30 mouse cellular contexts compared by ENCODE assay signal in the genomic region with DNA sequence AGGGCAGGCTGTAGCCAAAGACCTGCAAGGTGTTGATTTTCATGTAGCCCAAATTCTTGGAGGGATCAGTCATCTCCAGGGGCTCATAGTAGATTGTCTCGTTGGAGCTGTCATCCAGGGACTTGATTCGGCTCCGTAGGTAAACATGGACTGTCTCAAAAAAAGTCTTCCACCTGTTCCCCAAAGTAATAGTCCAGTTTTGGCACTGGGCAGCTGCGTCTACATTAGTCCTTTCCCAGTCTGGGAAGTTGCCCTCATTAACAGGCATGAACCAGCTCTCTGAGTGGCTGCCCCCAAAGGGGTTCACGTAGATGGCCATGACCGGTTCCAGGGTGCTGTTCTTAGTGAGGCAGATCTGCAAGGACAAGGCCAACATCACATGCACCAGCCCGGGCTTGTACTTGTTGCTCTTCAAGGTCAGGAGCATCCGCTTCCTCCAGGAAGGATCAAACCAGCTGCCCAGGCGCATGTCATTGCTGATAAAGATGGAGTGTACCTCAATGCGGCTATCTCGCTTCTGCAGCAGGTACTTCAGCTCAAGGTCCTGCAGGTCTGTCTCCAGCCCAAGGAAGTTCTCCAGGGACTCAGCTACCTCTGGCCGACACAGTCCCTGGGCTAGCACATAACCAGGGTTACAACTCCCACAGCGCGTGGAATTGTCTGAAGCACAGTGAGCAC.
DNase-seq lines count a peak whose midpoint lies in the region; ATAC-seq and TF ChIP-seq lines count a peak whose summit lies in the region.
"Had no signal": no experiment of that assay in that cellular context is flagged by ENCODE, and none has a peak within 500 bp of the region (broad histone marks: within the 10 kb centered on the region; RNA-seq: fewer than 3 reads in every experiment).

No protein-coding gene starts in this region.

- TF ChIP-seq RAD21 in MEL (IDR thresholded peaks at IDR 0.05; ENCODE audit: low read depth, low read length): no peak

- H3K4me3 ChIP-seq in MEL (ENCODE audit: control insufficient read depth in 1 of 2, insufficient read depth in 1 of 2, low read depth in 2 of 2, low read length in 2 of 2): no peak overlapping the region
- H3K4me3 ChIP-seq: embryonic facial prominence, embryonic 12.5 days; forebrain, embryonic 12.5 days; heart, embryonic 12.5 days; hindbrain, embryonic 13.5 days; liver, embryonic 15.5 days; myocyte; neural tube, embryonic 13.5 days had no signal

- H3K79me2 ChIP-seq in MEL (ENCODE audit: control insufficient read depth, insufficient read depth, low read length, poor library complexity): no peaks in the 10 kb centered on the region

- H3K9me3 ChIP-seq in MEL (replicated peaks; ENCODE audit: insufficient read depth, low read length): no peaks in the 10 kb centered on the region
- H3K9me3 ChIP-seq: embryonic facial prominence, embryonic 12.5 days; forebrain, embryonic 12.5 days; heart, embryonic 12.5 days; hindbrain, embryonic 13.5 days; liver, embryonic 15.5 days; neural tube, embryonic 13.5 days had no signal

- no peak for TF ChIP-seq CTCF in MEL (IDR thresholded peaks at IDR 0.05 in 2 of 3, conservative IDR thresholded peaks at IDR 0.05 in 1 of 3; ENCODE audit: control insufficient read depth in 1 of 3, insufficient read depth in 1 of 3, low read depth in 2 of 3, low read length in 3 of 3, poor library complexity in 1 of 3, severe bottlenecking in 1 of 3)

- H3K36me3 ChIP-seq in MEL (ENCODE audit: control insufficient read depth in 1 of 2, insufficient read depth in 2 of 2, low read length in 2 of 2): peaks cover 0 to 31% of the 10 kb centered on the region in 2 experiments; a peak in 2 of 4 replicates
- H3K36me3 ChIP-seq: embryonic facial prominence, embryonic 12.5 days; forebrain, embryonic 12.5 days; heart, embryonic 12.5 days; liver, embryonic 15.5 days had no signal

- DNase-seq in heart, adult 11 months: peak; percentile 79
- no peak for DNase-seq in heart, adult 18-20 months
- no peak for DNase-seq in MEL (ENCODE audit: low read depth, low spot score)
- peak; percentile 8 for DNase-seq in skeletal muscle tissue, adult 2 months (ENCODE audit: low read depth, low spot score)
- DNase-seq in natural killer cell, adult 2 months (ENCODE audit: low spot score in 2 of 2): no peak
- no peak for DNase-seq in ovary, postnatal 14 days (ENCODE audit: low spot score)
- DNase-seq: adrenal gland, postnatal 10 days; cerebellum, adult 11 months; cerebellum, adult 9-10 months; cerebellum, postnatal 36 days; embryo, embryonic 11 days; forebrain, postnatal 0 days; gastrocnemius, postnatal 10 days; heart, postnatal 4 days; left cerebral cortex, postnatal 4 days; lung, postnatal 36 days had no signal

- TF ChIP-seq EP300 in MEL (IDR thresholded peaks at IDR 0.05; ENCODE audit: low read depth in 1 of 2, low read length in 2 of 2): peak in 1 of 2 experiments; percentile 41; a peak in 2 of 4 replicates

- no peak for TF ChIP-seq POLR2A in MEL (IDR thresholded peaks at IDR 0.05; ENCODE audit: control insufficient read depth in 1 of 2, insufficient read depth in 1 of 2, low read depth in 1 of 2, low read length in 2 of 2, poor library complexity in 1 of 2)

- peaks cover 19 to 34% of the 10 kb centered on the region in 2 experiments for H3K4me1 ChIP-seq in MEL (ENCODE audit: control insufficient read depth in 1 of 2, insufficient read depth in 2 of 2, low read length in 2 of 2)
- H3K4me1 ChIP-seq: embryonic facial prominence, embryonic 12.5 days; forebrain, embryonic 12.5 days; heart, embryonic 12.5 days; hindbrain, embryonic 13.5 days; liver, embryonic 15.5 days; neural tube, embryonic 13.5 days had no signal

- no peaks in the 10 kb centered on the region for H3K27me3 ChIP-seq in MEL (ENCODE audit: control insufficient read depth in 1 of 2, insufficient read depth in 2 of 2, low read length in 2 of 2)
- H3K27me3 ChIP-seq: CH12.LX; embryonic facial prominence, embryonic 12.5 days; forebrain, embryonic 12.5 days; heart, embryonic 12.5 days; hindbrain, embryonic 13.5 days; liver, embryonic 15.5 days; neural tube, embryonic 13.5 days; Patski had no signal

- H3K9ac ChIP-seq in MEL (ENCODE audit: control insufficient read depth, low read depth, low read length, poor library complexity, severe bottlenecking): no peak overlapping the region
- H3K9ac ChIP-seq: embryonic facial prominence, embryonic 12.5 days; forebrain, embryonic 12.5 days; forebrain, postnatal 0 days; heart, embryonic 12.5 days; hindbrain, embryonic 13.5 days; liver, embryonic 15.5 days; neural tube, embryonic 13.5 days had no signal

- no peak overlapping the region for H3K27ac ChIP-seq in MEL (ENCODE audit: control insufficient read depth, low read depth, low read length)
- H3K27ac ChIP-seq: embryonic facial prominence, embryonic 12.5 days; forebrain, embryonic 12.5 days; hindbrain, embryonic 13.5 days; kidney, postnatal 0 days; liver, embryonic 15.5 days; neural tube, embryonic 13.5 days had no signal

- ATAC-seq in erythroid progenitor cell, adult 5-6 weeks (replicated peaks; ENCODE audit: low FRiP score, poor library complexity, severe bottlenecking): peak; percentile 83
- no peak for ATAC-seq in frontal cortex, adult (ENCODE audit: low TSS enrichment)
- ATAC-seq: forebrain, postnatal 0 days; intestine, embryonic 16.5 days; midbrain, embryonic 16.5 days; Patski had no signal

TF ChIP-seq in MEL, 35 proteins besides CTCF, POLR2A, EP300 and RAD21:
- no peak for TF ChIP-seq SMC3 (IDR thresholded peaks at IDR 0.05; ENCODE audit: low read depth, low read length)
- TF ChIP-seq JUND (IDR thresholded peaks at IDR 0.05; ENCODE audit: low read depth, low read length): no peak
- peak; percentile 75 for TF ChIP-seq TAL1 (IDR thresholded peaks at IDR 0.05; ENCODE audit: low read length)
- no peak for TF ChIP-seq MAX (IDR thresholded peaks at IDR 0.05; ENCODE audit: low read length)
- TF ChIP-seq CHD1 (IDR thresholded peaks at IDR 0.05; ENCODE audit: low read depth, low read length): no peak
- TF ChIP-seq NELFE (IDR thresholded peaks at IDR 0.05; ENCODE audit: low read depth, low read length): no peak
- peak; percentile 33; the same call in 1 of the 2 replicates for TF ChIP-seq TCF12 (IDR thresholded peaks at IDR 0.05; ENCODE audit: low read depth, low read length)
- TF ChIP-seq ZC3H11A (IDR thresholded peaks at IDR 0.05; ENCODE audit: low read depth, low read length): no peak
- TF ChIP-seq NRF1 (IDR thresholded peaks at IDR 0.05; ENCODE audit: insufficient read depth, low read depth, low read length, poor library complexity, severe bottlenecking): no peak

Comparison
In these comparisons a context has a peak if more than half of its experiments do, and no peak if none do; other contexts are left out.
1. DNase-seq: peak in heart, adult 11 months (single experiment) and skeletal muscle tissue, adult 2 months (single experiment); none in heart, adult 18-20 months (0 of 2), MEL (single experiment), natural killer cell, adult 2 months (0 of 2) and ovary, postnatal 14 days (single experiment).